Mouse (Mus musculus): ENCODE data around the gene Chd1l.

- TF ChIP-seq CTCF (IDR thresholded peaks at IDR 0.05; ENCODE audit: borderline replicate concordance, insufficient read depth, low read length), result no peak
- TF ChIP-seq POLR2A (IDR thresholded peaks at IDR 0.05; ENCODE audit: low read depth, low read length), result no peak
These were observed 19.9 kb upstream of the Chd1l start for GRCm38 (mm10) chr3:97629941-97630340.
